ENCODE assay signal across 23 mouse cellular contexts in the genomic region with DNA sequence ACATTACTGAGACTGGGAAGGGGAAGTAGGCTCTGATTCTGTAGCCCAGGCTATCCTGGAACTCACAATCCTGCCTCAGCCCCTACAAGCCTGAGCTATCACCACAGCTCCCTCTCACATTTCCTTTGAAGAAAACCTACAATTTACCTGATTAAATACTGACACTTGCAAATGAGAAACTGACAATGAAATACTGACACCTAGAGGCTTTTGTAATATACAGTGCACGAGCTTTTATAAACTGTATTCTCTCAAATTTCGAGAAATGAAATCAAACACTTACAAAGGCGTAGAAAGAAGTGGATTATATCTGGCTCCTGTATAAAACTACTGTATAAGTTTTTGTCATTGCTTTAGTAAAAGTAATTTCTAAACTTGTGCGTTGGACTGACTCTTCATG. TPM values are rescaled to one million over a fixed set of nuclear protein-coding genes. Genes with fewer than 3 reads are reported as not detected.
DNase-seq lines count a peak whose midpoint lies in the region; TF ChIP-seq lines count a peak whose summit lies in the region.
"Had no signal": no experiment of that assay in that cellular context is flagged by ENCODE, and none has a peak within 500 bp of the region (broad histone marks: within the 10 kb centered on the region; RNA-seq: fewer than 3 reads in every experiment).

No protein-coding gene starts in this region.

- no peak overlapping the region for H3K27ac ChIP-seq in layer of hippocampus, adult 2 months
- H3K27ac ChIP-seq: forebrain, embryonic 15.5 days; limb, embryonic 15.5 days; liver, embryonic 15.5 days; lung, embryonic 15.5 days; stomach, embryonic 15.5 days had no signal

- H3K4me3 ChIP-seq in layer of hippocampus, adult 2 months, result no peak overlapping the region
- H3K4me3 ChIP-seq: forebrain, embryonic 15.5 days; limb, embryonic 15.5 days; liver, embryonic 15.5 days; lung, embryonic 15.5 days; megakaryocyte, embryonic 14.5 days; stomach, embryonic 15.5 days had no signal

- intact Hi-C loops in heart, postnatal 36 days (cut with DNase I), result no loop called here

- DNase-seq in heart, adult 11 months, result peak; percentile 41
- no peak for DNase-seq in heart, postnatal 36 days
- DNase-seq in layer of hippocampus, adult 2 months (ENCODE audit: low spot score in 2 of 2), result no peak
- DNase-seq in layer of hippocampus, adult 8-10 months (ENCODE audit: low spot score in 2 of 2), result no peak
- DNase-seq in A20 (ENCODE audit: low read depth, low spot score) (peak; percentile 16), adipocyte (ENCODE audit: low spot score) (peak; percentile 10), liver (no peak)
- DNase-seq: adrenal gland, adult 8-10 months; cerebellum, adult 18-20 months; cerebellum, postnatal 36 days; kidney, adult 9 months; kidney, postnatal 25 days; layer of hippocampus, adult 9-11 months; left cerebral cortex, postnatal 4 days; lung, postnatal 36 days; right cerebral cortex, adult 18-20 months; thymus, postnatal 25 days had no signal

- TF ChIP-seq CTCF in layer of hippocampus, adult 2 months (conservative IDR thresholded peaks at IDR 0.05), result peak; percentile 73

RNA-seq across cellular contexts. Expression of gene Ide, which starts 27.5 kb away (rescaled TPM):
- total RNA-seq in heart, postnatal 36 days (2021), result 10 to 100 TPM; 69.1 to 71.1 TPM
- total RNA-seq in layer of hippocampus, adult 2 months (2021), result 10 to 100 TPM; 34.9 to 56.2 TPM
- 10 to 100 TPM; 35.8 to 69.8 (median 40.3) TPM for total RNA-seq in layer of hippocampus, adult 8-10 months (2022)

Comparison
In these comparisons a context has a peak if more than half of its experiments do, and no peak if none do; other contexts are left out.
1. DNase-seq: peak in heart, adult 11 months (single experiment), A20 (single experiment) and adipocyte (single experiment); none in heart, postnatal 36 days (0 of 2), layer of hippocampus, adult 2 months (0 of 2), layer of hippocampus, adult 8-10 months (0 of 2) and liver (single experiment).